Mouse (Mus musculus) adrenal gland, postnatal 25 days (tissue): Measurements from ENCODE around the gene Slc51a. TPM values are rescaled to one million over a fixed set of nuclear protein-coding genes. Genes with fewer than 3 reads are reported as not detected.
"Not testable (repeated sequence)": the region's sequence is repeated elsewhere in the genome, so short reads cannot be mapped to it uniquely, and the experiment has no call there.

ENCODE experiments used
- DNase-seq: peaks from one replicate; pipeline ENCODE4 v3.0.0; 2021; ENCODE audit warnings: mixed read lengths
- total RNA-seq: library from RNA; stranded (reverse); gene quantifications from 2 replicates; pipeline ENCODE4 v1.2.3, GENCODE M21; 2021

Gene Slc51a
- total RNA-seq, 1 experiment from 2014 or later: not detected

GRCm38 (mm10) chr16:32509066-32509942 lies 21.6 kb upstream of the Slc51a start:
- peak; percentile 29 for DNase-seq

- no peak for DNase-seq
These were observed 20.9 kb upstream of the Slc51a start for GRCm38 (mm10) chr16:32508506-32509065.

- DNase-seq: no peak
These were observed 20.4 kb upstream of the Slc51a start for GRCm38 (mm10) chr16:32508035-32508434.

GRCm38 (mm10) chr16:32507407-32507806 lies 19.7 kb upstream of the Slc51a start:
- peak; percentile 64 for DNase-seq

GRCm38 (mm10) chr16:32506868-32507267 lies 19.2 kb upstream of the Slc51a start:
- DNase-seq: no peak

- no peak for DNase-seq
These were observed 18.6 kb upstream of the Slc51a start for GRCm38 (mm10) chr16:32506298-32506697.

- DNase-seq: no peak
These were observed 16.0 kb upstream of the Slc51a start for GRCm38 (mm10) chr16:32503633-32504032.

GRCm38 (mm10) chr16:32502621-32503335 lies 15.1 kb upstream of the Slc51a start:
- DNase-seq: no peak

- no peak for DNase-seq
These were observed 13.8 kb upstream of the Slc51a start for GRCm38 (mm10) chr16:32501459-32501858.

- DNase-seq: peak; percentile 89
These were observed 11.9 kb upstream of the Slc51a start for GRCm38 (mm10) chr16:32499430-32500037.

GRCm38 (mm10) chr16:32498996-32499395 lies 11.3 kb upstream of the Slc51a start:
- no peak for DNase-seq

- no peak for DNase-seq
These were observed 8.3 kb upstream of the Slc51a start, which contains the start of gene Zdhhc19 for GRCm38 (mm10) chr16:32495965-32496364. TSS of gene Zdhhc19 (plus strand) at chr16:32496265.

- not testable (repeated sequence) for DNase-seq
These were observed 6.7 kb upstream of the Slc51a start for GRCm38 (mm10) chr16:32494371-32494770.

- DNase-seq: no peak
These were observed 1.3 kb upstream of the Slc51a start for GRCm38 (mm10) chr16:32488939-32489338.

GRCm38 (mm10) chr16:32486046-32486445 lies 1.6 kb downstream of the Slc51a start:
- DNase-seq: no peak

- no peak for DNase-seq
These were observed 2.5 kb downstream of the Slc51a start for GRCm38 (mm10) chr16:32485209-32485608.

GRCm38 (mm10) chr16:32484431-32484871 lies 3.2 kb downstream of the Slc51a start:
- DNase-seq: no peak

GRCm38 (mm10) chr16:32479415-32479814 lies 8.3 kb downstream of the Slc51a start:
- DNase-seq: no peak

- DNase-seq: no peak
These were observed 10.4 kb downstream of the Slc51a start for GRCm38 (mm10) chr16:32477315-32477714.

- DNase-seq: no peak
These were observed 15.2 kb downstream of the Slc51a start for GRCm38 (mm10) chr16:32472276-32473015.

GRCm38 (mm10) chr16:32469404-32470105 lies 18.1 kb downstream of the Slc51a start:
- no peak for DNase-seq
